Mouse (Mus musculus) stomach, embryonic 15.5 days (tissue): ENCODE results near the gene Cxcr1. TPM values are rescaled to one million over a fixed set of nuclear protein-coding genes. Genes with fewer than 3 reads are reported as not detected.

Source experiments
- ATAC-seq: fragments of 200-750 bp; cut with Nextera tagmentation; 2 replicates; pipeline ENCODE4 v1.8.0; 2017; ENCODE audit warnings: low read depth, moderate number of reproducible peaks, moderate TSS enrichment; ENCODE audit not compliant: insufficient read depth, low FRiP score
- H3K27ac ChIP-seq: fragments of 300-500 bp; sonication (generic); 2 replicates; pipeline ENCODE4 v1.5.1; 2015; ENCODE audit warnings: mild to moderate bottlenecking, inconsistent platforms
- H3K27me3 ChIP-seq: fragments of 300-500 bp; sonication (generic); replicated peaks from 2 replicates; pipeline ENCODE4 v1.6.1; 2015; ENCODE audit warnings: inconsistent platforms
- H3K36me3 ChIP-seq: fragments of 300-500 bp; sonication (generic); 2 replicates; pipeline ENCODE4 v1.6.1; 2015; ENCODE audit warnings: inconsistent platforms
- H3K4me1 ChIP-seq: fragments of 300-500 bp; sonication (generic); 2 replicates; pipeline ENCODE4 v1.6.1; 2015; ENCODE audit warnings: inconsistent platforms
- H3K4me2 ChIP-seq: fragments of 300-500 bp; sonication (generic); 2 replicates; pipeline ENCODE4 v1.6.1; 2015; ENCODE audit warnings: mild to moderate bottlenecking, inconsistent platforms
- H3K4me3 ChIP-seq: fragments of 300-500 bp; sonication (generic); replicated peaks from 2 replicates; pipeline ENCODE4 v1.5.1; 2015; ENCODE audit warnings: inconsistent platforms
- H3K9ac ChIP-seq: fragments of 300-500 bp; sonication (generic); 2 replicates; pipeline ENCODE4 v1.6.1; 2015; ENCODE audit warnings: inconsistent platforms
- H3K9me3 ChIP-seq: fragments of 300-500 bp; sonication (generic); 2 replicates; pipeline ENCODE4 v1.6.1; 2016; ENCODE audit warnings: inconsistent platforms
- WGBS: fragments of 180-500 bp; shearing (Covaris S2); methylation state at CpG from one replicate; pipeline ENCODE4 v1.1.7; 2015; 5-methylcytosine and 5-hydroxymethylcytosine counted together
- microRNA counts: library from miRNA; unstranded; fragments of <30 nt; microRNA quantifications from one replicate; lab custom pipeline; 2016
- microRNA-seq: library from miRNA; unstranded; fragments of <30 nt; microRNA quantifications from one replicate; pipeline ENCODE4, GENCODE M21; 2016
- polyA plus RNA-seq: library from polyadenylated mRNA; unstranded; fragments of >200 nt; fragmentation: Nextera tagmentation; extraction: Ambion mirVana; gene quantifications from 2 replicates; pipeline ENCODE4 v1.2.1, GENCODE M21; 2015

Gene Cxcr1
- polyA plus RNA-seq, 1 experiment from 2014 or later: not detected

- Histone ChIP-seq H3K27me3 (no peaks in the 10 kb centered on the region), H3K4me2 (no peak overlapping the region), H3K27ac (no peak overlapping the region), H3K4me3 (no peak overlapping the region), H3K36me3 (no peaks in the 10 kb centered on the region), H3K9me3 (no peaks in the 10 kb centered on the region), H3K4me1 (no peaks in the 10 kb centered on the region), H3K9ac (no peak overlapping the region)
- 60% methylated on average over 14 of the region's 14 CpGs for WGBS
- no peak for ATAC-seq
Observed at GRCm38 (mm10) chr1:74156381-74156910, 38.0 kb downstream of the Cxcr1 start.

- no peak overlapping the region for H3K27ac ChIP-seq
- H3K4me3 ChIP-seq: no peak overlapping the region
- H3K4me1 ChIP-seq: no peaks in the 10 kb centered on the region
- H3K9ac ChIP-seq: no peak overlapping the region
- no peak overlapping the region for H3K4me2 ChIP-seq
- no peaks in the 10 kb centered on the region for H3K36me3 ChIP-seq
- ATAC-seq: no peak
- WGBS: 84% methylated on average over 6 of the region's 6 CpGs
- no peaks in the 10 kb centered on the region for H3K9me3 ChIP-seq
- no peaks in the 10 kb centered on the region for H3K27me3 ChIP-seq
Observed at GRCm38 (mm10) chr1:74155435-74156012, 38.9 kb downstream of the Cxcr1 start.

- Histone ChIP-seq H3K9me3 (no peaks in the 10 kb centered on the region), H3K36me3 (no peaks in the 10 kb centered on the region), H3K4me2 (no peak within 1 kb of the TSS), H3K4me3 (no peak within 1 kb of the TSS), H3K4me1 (no peaks in the 10 kb centered on the region), H3K27me3 (no peaks in the 10 kb centered on the region), H3K27ac (no peak within 1 kb of the TSS), H3K9ac (no peak within 1 kb of the TSS)
- ATAC-seq: no peak
- 63% methylated on average over 8 of the region's 8 CpGs for WGBS
Observed at GRCm38 (mm10) chr1:74153461-74154184, 40.8 kb downstream of the Cxcr1 start, which contains the start of gene Cxcr2. TSS of gene Cxcr2 (plus strand) at chr1:74153989.

- no peaks in the 10 kb centered on the region for H3K27me3 ChIP-seq
Observed at GRCm38 (mm10) chr1:74151091-74151490, 43.3 kb downstream of the Cxcr1 start.

GRCm38 (mm10) chr1:74150101-74150500 lies 44.3 kb downstream of the Cxcr1 start:
- no peaks in the 10 kb centered on the region for H3K27me3 ChIP-seq
- no peak overlapping the region for H3K4me2 ChIP-seq
- H3K4me1 ChIP-seq: no peaks in the 10 kb centered on the region
- no peak overlapping the region for H3K4me3 ChIP-seq
- H3K27ac ChIP-seq: no peak overlapping the region
- H3K36me3 ChIP-seq: no peaks in the 10 kb centered on the region
- no peak for ATAC-seq
- WGBS: 85% methylated on average over 3 of the region's 3 CpGs
- H3K9me3 ChIP-seq: no peaks in the 10 kb centered on the region
- no peak overlapping the region for H3K9ac ChIP-seq

More at GRCm38 (mm10) chr1:74151091-74151490, 43.3 kb downstream of the Cxcr1 start:
- Histone ChIP-seq H3K9me3 (no peaks in the 10 kb centered on the region), H3K4me1 (no peaks in the 10 kb centered on the region), H3K9ac (no peak overlapping the region), H3K27ac (no peak overlapping the region), H3K4me2 (no peak overlapping the region), H3K36me3 (no peaks in the 10 kb centered on the region), H3K4me3 (no peak overlapping the region)
- WGBS: 55% methylated on average over 3 of the region's 3 CpGs
- ATAC-seq: no peak

- WGBS: 72% methylated on average over 6 of the region's 6 CpGs
- H3K4me2 ChIP-seq: no peak overlapping the region
- ATAC-seq: no peak
- H3K4me3 ChIP-seq: no peak overlapping the region
- H3K9ac ChIP-seq: no peak overlapping the region
- H3K36me3 ChIP-seq: no peaks in the 10 kb centered on the region
- H3K9me3 ChIP-seq: no peaks in the 10 kb centered on the region
- no peak overlapping the region for H3K27ac ChIP-seq
- H3K4me1 ChIP-seq: no peaks in the 10 kb centered on the region
- no peaks in the 10 kb centered on the region for H3K27me3 ChIP-seq
Observed at GRCm38 (mm10) chr1:74149106-74149885, 45.1 kb downstream of the Cxcr1 start.

MicroRNA genes within 50 kb of the gene (microRNA counts, 519-probe panel; counts per million panel counts)
- 2,224 counts per million, percentile 37 among the panel's probes with 10 or more counts for microRNA mmu-miR-1928 (lab: Ali Mortazavi, UCI)

Small RNAs within 50 kb of the gene (microRNA-seq; reads per million reads assigned to microRNA genes)
- not detected for gene Mir1928

Other genes with a start within 250 kb of the Cxcr1 start
- gene Tns1, start 70.2 kb downstream of the Cxcr1 start, polyA plus RNA-seq: 34.5 and 40.3 TPM in 2 replicates
- gene Rufy4, start 69.1 kb downstream of the Cxcr1 start, polyA plus RNA-seq: 0.23 and 0.43 TPM in 2 replicates
- gene Cxcr2, start 40.6 kb downstream of the Cxcr1 start, polyA plus RNA-seq: 0.67 and 0.69 TPM in 2 replicates
- 493 and 505 TPM in 2 replicates for gene Arpc2, start 41.5 kb upstream of the Cxcr1 start, polyA plus RNA-seq
- gene Gpbar1, start 83.9 kb upstream of the Cxcr1 start, polyA plus RNA-seq: 1.1 and 1.3 TPM in 2 replicates
- 229 and 235 TPM in 2 replicates for gene Aamp, start 90.1 kb upstream of the Cxcr1 start, polyA plus RNA-seq
- gene Pnkd, start 90.3 kb upstream of the Cxcr1 start, polyA plus RNA-seq: 117 and 124 TPM in 2 replicates
- gene Tmbim1, start 111.0 kb upstream of the Cxcr1 start, polyA plus RNA-seq: 68.3 and 73.4 TPM in 2 replicates
- 0.53 and 0.55 TPM in 2 replicates for gene Catip, start 167.5 kb upstream of the Cxcr1 start, polyA plus RNA-seq
- 6.1 and 6.6 TPM in 2 replicates for gene Slc11a1, start 180.6 kb upstream of the Cxcr1 start, polyA plus RNA-seq
- gene Ctdsp1, start 196.9 kb upstream of the Cxcr1 start, polyA plus RNA-seq: 82.9 and 86.2 TPM in 2 replicates
- gene Vil1, start 214.7 kb upstream of the Cxcr1 start, polyA plus RNA-seq: 32.2 and 41.1 TPM in 2 replicates